Mouse (Mus musculus): ENCODE measurements at regions not wholly inside any gene's neighbourhood (a gene's known extent, or its start where the extent isn't known, plus 50 kb on each side); places are given as distances from the start of the nearest gene placed in this dataset.

DNA sequence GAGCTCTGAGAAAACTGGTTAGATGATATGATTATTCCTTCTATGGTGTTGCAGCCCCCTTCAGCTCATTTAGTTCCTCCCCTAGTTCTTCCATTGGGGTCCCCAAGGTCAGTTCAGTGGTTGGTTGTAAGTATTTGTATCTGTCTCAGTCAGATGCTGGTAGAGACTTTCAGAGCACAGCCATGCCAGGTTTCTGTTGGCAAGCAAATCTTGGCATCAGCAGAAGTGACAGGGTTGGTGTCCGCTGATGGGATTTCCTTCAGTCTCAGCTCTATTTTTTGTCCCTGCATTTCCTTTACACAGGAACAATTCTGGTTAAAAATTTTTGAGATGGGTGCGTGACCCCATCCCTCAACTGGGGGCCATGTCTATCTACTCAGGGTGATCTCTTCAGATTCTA is 55.3 kb upstream of the Spaca1 start:
- DNase-seq (ENCODE audit: low read depth), result no peak

DNA sequence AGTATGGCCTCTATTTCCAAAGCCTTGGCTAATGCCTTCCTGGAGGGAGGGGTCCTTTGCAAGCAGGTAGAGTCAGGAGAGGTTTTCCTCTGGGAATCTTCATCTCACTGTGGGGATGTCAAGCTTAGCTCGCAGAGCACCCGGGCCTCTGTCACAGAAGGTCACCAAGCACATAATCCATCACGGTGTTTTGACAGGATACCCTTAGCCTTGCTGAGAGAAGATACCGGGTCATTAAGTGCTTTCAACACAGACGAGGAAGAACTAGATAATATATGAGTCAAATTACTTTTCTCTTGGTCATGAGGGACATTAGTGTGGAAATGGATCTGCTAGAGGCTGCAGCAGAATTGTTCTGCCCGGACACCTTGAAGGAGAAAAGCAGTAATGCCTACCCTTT is 64.3 kb upstream of the Spaca1 start:
- no peak for DNase-seq (ENCODE audit: low read depth)

DNA sequence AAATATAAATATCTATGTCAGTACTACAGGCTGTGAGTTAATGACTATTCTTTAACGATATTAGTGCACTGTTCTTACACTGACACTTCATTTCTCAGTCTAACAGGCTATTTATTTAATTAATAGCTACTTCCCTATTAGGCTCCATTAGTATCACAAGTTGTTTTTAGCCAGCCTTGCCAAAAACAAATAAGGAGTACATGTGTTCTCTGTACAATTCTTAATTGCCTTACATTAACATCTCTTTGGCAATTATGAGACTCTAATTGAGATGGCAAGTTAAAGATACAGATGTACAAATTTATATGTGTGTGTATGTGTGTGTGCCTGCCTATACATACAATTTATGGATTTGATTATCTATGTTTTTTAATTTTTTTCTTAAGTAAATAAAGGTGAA is 67.1 kb upstream of the Spaca1 start:
- DNase-seq (ENCODE audit: low read depth), result no peak

DNA sequence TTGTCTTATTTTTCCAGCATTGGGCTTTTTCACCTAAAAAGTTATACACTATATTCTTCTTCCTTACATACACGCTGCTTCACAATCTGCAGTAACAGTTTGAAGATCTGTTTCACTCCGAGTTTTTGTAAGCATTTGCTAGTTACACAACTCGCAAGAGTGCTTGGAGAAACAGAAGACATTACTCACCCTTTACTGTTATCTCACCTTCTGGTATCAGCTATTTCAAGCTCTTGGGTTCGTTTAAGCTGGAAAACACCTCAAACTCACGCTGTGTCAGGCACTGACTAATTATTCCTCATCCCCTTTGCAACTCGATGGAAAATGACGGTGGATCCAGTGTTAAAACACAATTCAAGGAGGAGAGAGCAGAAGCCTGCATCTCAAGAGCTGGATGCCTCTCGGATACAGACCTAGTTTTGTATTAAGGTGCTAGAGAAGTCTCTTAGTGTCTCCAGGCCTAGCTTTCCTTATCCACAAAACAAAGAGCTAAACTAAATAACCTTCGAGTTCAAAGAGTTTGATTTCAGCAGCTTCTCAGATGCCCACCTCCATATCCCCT is 73.0 kb upstream of the Spaca1 start:
- DNase-seq (ENCODE audit: low read depth), result no peak

DNA sequence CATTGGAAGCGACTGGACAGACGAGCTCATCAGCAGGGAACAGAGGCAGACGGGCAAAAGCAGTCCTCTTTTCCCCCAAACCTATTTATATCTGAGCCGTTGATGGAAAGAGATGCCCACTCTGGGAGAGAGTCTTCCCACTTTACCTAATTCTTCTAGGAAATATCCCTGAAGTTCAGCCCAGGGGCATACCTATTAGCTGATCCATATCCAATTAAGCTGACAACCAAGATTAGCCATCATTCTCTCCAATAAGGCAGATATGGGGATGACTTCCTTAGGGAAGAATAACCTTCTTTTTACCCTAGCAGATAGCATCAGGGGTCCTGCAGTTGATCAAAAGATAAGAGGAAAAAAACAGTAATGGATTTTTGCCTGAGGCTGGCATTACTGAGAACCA is 78.2 kb upstream of the Spaca1 start:
- DNase-seq (ENCODE audit: low read depth), result no peak

DNA sequence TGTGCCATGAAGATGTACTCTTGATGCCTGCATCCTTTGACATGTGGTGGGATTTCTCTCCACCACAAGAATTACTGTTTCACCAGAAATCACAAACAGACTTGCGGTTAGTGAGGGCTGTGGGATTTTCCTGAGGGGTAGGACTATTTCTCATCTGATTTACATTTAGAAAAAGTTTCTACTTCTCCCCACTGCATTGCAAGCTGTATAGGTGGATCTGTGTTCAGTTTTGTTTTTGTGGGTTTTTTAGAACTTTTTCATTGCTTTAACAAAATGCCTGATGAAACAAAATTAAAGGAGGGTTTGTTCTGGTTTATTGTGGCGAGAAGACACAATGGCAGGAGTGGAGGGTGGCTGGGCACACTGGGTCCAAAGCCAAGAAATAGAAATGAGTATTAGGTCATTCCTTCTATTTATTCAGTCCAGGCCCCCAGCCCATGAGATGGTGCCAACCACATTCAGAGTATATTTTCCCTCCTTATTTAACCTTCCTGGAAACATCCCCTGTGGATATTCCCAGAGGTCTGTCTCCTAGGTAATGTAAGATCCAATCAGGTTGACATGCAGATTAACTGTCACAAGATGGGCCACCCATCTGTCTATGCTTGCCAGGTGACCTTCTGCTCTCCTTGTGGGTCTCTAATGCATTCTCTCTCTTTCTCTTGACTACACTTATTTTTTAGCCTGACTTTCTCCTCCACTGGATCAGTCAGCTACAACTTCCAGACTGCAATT is 96.3 kb upstream of the Spaca1 start:
- no peak for DNase-seq (ENCODE audit: low read depth)

DNA sequence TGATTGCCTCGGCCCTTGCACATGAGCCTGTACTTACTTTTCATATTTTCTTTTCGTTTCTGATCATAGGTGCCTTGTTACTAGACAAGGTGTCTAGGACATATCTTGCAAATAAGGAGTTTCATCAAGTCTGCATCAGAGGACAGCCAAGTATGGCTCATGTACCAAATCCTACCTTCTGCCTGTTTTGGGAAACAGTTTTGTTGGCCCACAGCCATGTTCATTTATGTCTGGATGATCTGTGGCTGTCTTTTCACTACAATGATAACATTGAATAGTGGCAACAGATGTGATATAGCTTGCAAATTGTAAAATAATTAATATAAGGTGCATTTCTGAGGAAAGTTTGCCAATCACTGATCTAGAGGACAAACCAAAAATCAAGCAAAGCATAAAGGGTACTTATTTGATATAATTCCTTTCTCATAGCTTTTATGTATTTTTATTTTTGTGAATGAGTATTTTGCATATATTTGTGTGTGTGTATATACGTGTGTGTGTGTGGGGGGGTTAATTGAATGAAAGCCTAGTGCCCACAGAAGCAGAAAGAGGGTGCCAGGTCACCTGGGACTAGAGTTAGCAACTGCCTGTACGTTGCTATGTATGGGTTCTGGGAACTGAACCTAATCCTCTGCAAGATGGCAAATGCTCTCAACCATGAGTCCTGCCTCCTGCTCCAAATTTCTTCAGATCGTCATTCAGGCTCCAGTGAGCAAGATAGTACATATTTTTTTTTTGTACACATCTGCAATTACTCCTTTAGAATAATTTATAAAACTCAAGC is 99.2 kb upstream of the Spaca1 start:
- DNase-seq (ENCODE audit: low read depth), result no peak

DNA sequence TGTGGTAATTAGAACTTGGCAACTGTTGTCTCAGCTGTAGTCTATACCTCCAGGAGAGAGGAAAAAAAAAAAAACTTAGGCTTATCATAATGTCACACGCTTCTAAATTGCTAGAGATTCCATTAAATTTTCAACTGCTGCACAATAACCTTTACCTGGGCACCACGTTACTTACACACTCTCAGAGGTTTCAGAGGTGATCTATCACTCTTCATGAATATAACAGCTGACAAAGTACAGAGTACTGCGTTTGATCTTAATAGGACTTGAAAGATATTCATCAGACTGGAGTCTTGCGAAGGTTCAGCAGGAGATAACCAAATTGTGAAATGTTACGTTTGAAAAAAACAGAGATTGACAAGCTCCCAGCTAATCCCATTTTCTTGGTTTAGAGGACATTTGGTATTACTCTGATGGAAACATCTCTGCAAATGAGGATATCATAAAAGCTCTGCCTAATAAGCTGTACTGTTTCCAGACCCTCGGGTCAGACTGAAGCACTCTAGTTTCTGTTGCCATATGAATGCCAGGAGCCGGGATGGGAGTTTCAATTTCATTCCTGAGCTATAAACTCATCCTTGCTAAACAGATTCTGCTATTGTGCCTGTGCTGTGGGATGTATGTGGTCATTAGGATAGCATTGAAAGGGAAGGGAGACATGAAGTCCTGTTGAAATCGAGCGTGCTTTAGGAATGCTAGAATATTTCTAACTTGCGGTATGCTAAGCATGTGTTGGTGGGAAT is 101.8 kb upstream of the Spaca1 start:
- DNase-seq (ENCODE audit: low read depth), result no peak

DNA sequence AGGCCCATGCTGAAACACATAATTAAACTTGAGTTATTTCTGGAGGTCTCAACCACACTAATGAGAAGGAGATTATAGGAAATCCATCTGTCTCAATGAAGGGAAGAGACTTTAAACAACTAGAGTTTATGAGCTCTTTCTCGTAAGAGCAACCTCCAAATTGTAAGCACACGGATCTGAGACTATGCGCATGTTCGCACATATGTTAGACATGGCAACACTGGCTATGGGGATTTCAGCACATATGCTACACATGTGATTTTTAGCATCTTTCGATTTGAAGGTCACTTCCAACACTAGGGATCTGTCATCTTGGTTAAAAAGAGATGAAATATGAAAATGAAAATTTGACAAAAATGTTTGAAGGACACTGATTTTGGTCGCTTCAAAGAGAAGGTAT is 105.5 kb upstream of the Spaca1 start:
- DNase-seq (ENCODE audit: low read depth), result no peak

DNA sequence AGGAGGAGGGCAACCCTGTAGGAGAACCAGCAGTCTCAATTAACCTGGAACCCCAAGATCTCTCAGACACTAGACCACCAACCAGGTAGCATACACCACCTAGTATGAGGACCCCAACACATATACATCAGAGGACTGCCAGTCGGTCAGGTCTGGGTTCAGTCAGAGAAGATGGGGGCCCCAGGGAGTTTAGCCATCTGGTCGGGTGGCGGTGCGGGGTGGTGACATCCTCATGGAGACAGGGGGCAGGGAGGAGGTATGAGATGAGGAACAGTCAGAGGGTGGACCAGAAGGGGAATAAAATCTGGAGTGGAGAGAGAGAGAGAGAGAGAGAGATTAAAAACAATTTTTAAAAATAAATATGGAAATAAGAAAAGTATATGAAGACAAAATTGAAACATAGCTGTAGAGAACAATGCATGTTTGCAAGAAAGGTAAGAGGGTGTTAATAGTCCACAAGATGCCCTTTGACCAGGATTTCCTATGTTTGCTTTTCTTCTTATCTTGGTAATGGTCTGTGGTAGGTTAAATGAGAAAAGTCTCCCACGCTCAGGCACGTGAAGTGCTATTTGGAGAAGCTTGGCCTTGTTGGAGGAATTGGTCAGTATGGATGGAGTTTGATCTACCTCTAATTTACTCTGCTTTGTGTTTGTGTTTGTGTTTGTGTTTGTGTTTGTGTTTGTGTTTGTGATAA is 108.0 kb upstream of the Spaca1 start:
- no peak for DNase-seq (ENCODE audit: low read depth)

DNA sequence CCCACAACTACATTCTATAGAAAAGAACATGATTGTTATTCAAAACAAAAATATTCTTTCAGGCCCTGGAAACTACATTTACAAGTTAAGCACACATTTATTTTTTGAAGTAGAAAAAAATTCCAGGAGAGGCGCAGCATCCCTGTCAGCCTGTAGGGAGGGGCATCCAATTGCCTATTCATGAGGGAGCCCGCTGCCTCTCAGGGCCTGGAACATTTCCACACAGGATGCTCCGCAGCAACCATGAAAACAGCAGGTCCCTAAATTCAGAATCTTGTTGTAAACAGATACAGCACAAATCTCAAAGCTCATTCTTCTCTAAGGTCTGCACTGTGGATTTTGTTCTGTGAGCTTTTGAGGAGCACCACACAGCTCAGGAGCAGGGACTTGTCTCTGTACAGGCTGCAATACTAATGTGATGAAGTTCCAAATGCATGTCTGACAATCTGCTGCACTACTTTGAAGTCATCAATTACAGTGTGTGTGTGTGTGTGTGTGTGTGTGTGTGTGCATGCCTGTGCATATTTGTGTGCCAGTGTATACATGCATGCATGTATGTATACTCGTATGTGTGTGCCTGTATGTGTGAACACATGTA is 121.4 kb upstream of the Spaca1 start:
- no peak for DNase-seq (ENCODE audit: low read depth)

DNA sequence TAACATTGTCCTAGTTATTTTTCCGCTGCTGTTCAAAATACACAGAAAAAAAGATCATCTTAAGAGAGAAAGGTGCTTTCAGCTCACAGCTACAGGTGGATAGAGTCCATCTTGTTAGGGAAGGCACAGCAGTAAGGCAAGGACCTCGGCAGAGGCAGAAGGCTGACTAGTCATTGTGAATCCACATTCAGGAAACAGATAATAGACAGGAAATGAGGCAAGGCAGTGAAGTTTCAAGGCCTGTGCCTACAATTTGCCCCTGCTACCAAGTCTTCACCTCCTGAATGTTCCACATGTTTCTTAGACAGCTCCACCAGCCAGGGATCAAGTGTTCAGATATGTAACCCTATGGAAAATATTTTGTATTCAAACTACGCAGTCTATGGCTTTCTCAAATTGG is 122.0 kb upstream of the Spaca1 start:
- DNase-seq (ENCODE audit: low read depth), result no peak

DNA sequence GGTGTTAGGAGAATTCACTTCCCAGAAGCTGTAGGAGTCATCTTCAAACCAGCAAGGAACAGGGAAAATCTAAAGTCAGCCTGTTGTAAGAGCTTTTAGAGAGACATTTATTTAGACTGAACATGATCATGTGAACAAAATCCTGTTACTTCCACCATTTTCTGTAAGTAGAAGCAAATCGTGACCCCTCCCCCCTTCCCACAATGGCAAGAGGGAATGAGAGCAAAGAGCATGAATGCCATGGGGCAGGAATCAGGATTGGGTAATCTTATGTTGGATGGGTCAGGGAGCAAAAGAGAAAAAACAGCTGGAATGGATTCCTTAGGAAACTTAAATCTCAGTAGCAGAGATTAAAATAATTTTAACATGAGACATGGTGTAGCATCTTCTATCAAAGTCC is 127.4 kb upstream of the Spaca1 start:
- no peak for DNase-seq (ENCODE audit: low read depth)

DNA sequence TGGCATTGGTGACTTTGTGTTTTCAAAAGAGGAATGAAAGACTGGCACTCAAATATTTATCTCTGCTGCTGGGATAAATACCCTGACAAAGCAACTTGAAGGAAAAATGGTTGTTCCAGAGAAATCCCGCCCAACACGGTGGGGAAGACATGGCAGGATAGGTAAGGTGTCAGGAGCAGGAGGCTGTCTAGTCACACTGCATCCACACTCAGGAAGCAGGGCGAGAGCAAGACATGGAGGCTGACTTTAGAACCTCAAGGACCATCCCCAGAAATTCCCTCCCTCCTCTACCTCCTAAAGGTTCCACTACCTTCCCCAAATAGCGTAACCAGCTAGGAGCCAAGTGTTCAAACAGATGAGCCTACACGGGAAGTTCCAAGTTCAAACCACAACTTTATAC is 136.5 kb upstream of the Spaca1 start:
- DNase-seq (ENCODE audit: low read depth), result no peak

DNA sequence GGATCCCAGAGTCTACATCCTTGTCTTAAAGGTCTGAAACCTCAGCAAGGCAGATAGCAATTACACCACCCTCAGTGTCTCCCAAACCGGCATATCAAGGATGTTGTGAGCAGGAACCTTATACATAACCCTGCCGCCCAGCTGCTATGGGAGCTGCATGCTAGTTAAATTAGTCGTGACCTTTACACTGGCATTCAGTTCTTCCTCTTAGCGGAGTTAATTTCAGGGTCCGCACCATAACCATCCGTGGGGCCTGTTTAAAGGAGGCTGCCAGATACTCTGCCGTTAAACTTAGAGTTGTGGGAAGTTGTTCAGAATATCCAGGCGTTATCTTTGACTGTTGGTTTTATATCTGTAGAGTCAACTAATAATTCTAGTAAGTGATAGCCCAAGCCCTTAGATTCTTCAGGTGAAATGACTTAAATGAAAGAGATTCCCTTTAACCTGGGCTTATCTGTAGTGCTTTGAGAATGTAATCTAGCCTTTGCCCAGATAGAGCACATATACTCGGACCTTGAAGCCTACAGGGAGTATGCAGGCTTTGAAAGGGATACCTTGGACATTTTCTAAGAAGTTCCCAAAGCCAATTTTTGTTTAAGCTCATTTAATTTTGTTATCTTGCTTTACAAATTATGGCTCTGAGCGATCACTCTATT is 153.3 kb upstream of the Spaca1 start:
- DNase-seq (ENCODE audit: low read depth), result no peak

DNA sequence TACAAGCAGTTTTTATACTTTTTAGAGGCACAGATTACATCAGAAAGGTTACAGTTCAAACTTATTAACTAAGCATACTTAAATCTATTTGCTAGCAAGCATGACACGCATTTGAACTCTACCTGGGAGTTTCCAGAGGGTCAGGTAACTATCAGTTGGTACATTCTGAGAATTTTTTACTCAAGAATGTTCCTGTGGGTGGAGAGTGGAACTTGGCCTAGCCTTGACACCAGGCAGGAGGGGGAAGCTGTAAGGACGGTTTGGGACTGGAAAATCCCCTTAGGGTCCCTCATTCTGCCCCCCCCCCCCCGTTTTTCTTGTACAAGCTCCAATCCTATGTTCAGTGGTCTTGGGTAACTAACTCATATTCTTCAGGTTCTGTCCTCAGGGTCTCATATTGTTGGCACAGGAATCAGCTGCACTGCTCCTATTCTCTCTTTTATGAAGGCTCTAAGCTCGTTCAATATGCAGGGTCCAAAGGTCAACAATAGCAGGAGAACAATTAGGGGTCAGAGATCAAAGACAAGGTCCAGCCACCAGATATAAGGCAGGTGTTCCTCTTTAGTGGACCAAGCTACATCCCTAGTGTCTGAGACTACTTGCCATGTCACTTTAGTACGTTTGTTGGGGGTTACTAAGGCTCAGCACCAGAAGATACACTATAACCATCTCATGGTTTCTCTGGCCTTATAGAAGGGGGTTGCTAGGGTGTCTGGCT is 159.3 kb upstream of the Spaca1 start:
- DNase-seq (ENCODE audit: low read depth), result no peak

DNA sequence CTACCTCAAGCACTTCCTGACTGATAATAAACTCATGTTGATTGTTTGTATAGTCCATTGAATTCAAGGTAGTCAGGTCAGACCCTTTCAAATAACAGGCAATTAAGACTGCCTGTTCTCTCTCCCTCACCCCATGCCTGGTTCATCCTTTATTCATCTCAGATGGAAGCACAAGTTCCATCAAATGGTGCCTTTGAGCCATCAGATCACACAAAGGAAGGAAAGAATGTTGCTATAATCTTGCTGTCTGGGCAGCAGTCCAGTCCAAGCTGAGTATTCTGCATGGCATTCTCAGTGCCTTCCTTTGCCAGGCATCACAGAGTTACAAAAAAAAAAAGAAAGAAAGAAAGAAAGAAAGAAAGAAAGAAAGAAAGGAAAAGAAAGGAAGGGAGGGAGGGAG is 163.7 kb upstream of the Spaca1 start:
- DNase-seq (ENCODE audit: low read depth), result no peak

DNA sequence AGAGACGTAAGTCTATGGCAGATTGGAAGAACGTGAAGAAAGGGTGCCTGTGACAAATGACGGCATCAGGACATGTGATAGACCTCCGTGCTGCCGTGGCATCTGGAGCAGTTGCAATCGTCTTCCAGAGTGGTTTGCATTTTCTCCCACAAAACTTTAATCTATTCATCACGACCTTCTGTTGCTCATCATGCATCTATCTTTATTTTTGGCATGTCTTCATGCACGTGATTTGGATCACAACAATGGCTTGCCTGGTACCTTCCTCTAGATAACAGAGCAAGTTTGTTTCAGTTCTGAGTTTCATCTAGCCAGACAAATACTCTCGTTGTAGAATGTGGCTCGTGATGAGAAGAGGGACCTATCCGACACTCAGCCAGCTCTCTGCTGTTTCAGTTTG is 164.4 kb upstream of the Spaca1 start:
- DNase-seq (ENCODE audit: low read depth), result no peak

DNA sequence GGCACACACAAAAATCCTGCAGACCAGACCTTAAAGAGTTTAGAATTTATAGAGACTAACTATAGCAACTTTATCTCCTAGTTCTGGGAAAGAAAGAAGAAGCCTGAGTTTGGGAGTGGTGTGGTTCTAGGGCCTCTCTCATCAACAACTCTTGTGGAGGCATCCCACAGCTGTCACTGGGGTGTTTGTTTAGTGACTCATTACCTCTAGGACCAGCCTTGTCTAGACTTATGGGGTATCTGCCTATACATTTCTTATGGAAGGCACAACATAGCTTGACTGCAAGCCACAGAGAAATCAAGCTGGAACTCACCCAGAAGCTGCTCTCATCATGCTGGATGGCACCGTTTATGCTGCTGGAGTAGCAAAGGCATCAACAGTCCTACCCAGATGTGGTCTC is 171.9 kb upstream of the Spaca1 start:
- DNase-seq (ENCODE audit: low read depth), result no peak

DNA sequence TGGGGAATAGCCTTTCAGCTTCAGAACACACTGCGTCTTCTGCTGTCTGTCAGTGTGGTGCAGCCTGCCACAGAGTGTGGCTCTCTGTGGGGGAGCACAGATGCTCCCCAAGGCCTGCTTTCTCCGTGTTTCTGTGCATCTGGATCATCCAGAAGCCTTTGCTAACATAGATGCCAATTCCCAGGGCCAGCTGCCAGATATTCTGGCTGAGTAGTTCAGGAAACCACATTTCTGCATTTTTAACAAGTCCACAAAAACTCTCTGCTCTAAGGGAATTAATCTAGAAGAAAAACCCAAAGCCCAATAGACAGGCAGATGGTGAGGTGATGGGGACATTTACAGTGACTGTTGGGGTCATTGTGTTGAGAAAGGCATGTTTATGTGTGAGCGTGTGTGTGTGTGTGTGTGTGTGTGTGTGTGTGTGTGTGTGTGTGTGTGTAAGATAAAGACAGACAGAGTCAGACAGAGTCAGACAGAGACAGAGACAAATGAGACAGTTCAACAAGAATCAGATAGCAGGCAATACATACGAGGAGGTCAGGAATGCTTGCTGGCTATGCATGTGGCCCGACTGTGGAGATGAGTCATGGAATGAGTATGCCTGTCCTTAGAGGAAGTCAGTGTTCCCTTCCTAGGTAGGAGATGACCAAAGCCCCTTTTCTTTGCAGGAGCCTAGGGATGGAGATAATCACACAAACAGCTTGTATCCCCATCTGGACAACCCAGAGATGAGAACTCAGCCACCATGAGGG is 176.3 kb upstream of the Spaca1 start:
- DNase-seq (ENCODE audit: low read depth), result no peak
